Mouse (Mus musculus) MEL (cell line): ENCODE results near the gene Taf5.

Source experiments
- CHD1 ChIP-seq: IDR thresholded peaks from 2 replicates; pipeline ENCODE4 v1.6.1; 2012; ENCODE audit warnings: low read depth, mild to moderate bottlenecking, inconsistent platforms, low read length, improper control_type of control experiment
- CTCF ChIP-seq, 3 experiments: IDR thresholded peaks in 2 of 3; conservative IDR thresholded peaks in 1 of 3; 2 replicates each; pipeline ENCODE4 v1.5.1; 2011 to 2012; ENCODE audit warnings: low read length in 3 of 3, low read depth in 2 of 3, mild to moderate bottlenecking in 2 of 3, improper control_type of control experiment in 1 of 3, inconsistent platforms in 1 of 3, mixed read lengths in 1 of 3, moderate library complexity in 1 of 3; ENCODE audit not compliant: control insufficient read depth in 1 of 3, insufficient read depth in 1 of 3, poor library complexity in 1 of 3, severe bottlenecking in 1 of 3
- EP300 ChIP-seq, 2 experiments: IDR thresholded peaks; 2 replicates each; pipeline ENCODE4 v1.6.1; 2011; ENCODE audit warnings: improper control_type of control experiment in 2 of 2, low read length in 2 of 2, low read depth in 1 of 2, mild to moderate bottlenecking in 1 of 2
- GATA1 ChIP-seq: IDR thresholded peaks from 2 replicates; pipeline ENCODE4 v1.6.1; 2011; ENCODE audit warnings: low read depth, low read length, improper control_type of control experiment
- KAT2A ChIP-seq: conservative IDR thresholded peaks from 2 replicates; pipeline ENCODE4 v1.6.1; 2012; ENCODE audit warnings: low read depth, low read length, improper control_type of control experiment, inconsistent platforms
- SMC3 ChIP-seq: IDR thresholded peaks from 2 replicates; pipeline ENCODE4 v1.6.1; 2011; ENCODE audit warnings: low read depth, low read length, improper control_type of control experiment
- USF1 ChIP-seq: IDR thresholded peaks from 2 replicates; pipeline ENCODE4 v1.6.1; 2014; ENCODE audit warnings: low read depth, mild to moderate bottlenecking, inconsistent platforms, low read length, improper control_type of control experiment, moderate library complexity
- ZNF384 ChIP-seq: IDR thresholded peaks from 2 replicates; pipeline ENCODE4 v1.6.1; 2012; ENCODE audit warnings: low read depth, mild to moderate bottlenecking, inconsistent platforms, low read length, improper control_type of control experiment

DNA sequence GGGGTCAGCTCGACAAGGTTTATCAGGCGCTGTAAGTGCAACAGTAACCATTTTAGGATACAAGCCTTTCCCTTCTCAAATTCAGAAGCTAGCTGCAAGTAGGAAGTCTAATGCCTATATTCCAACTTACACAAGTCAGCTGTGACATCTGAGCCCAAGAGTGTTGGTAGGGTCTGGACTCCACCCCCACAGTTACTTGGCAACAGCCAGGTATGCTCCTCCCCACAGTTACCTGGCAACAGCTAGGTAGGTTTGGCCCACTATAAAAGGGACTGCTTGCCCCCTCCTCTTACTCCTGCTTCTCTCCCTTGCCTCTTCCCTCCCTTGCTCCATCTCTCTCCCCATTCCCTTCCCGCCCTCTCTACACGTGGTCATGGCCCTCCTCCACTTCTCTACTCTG is 18.5 kb upstream of the Taf5 start:
- TF ChIP-seq GATA1: no peak
- TF ChIP-seq ZNF384: no peak
- no peak for TF ChIP-seq USF1
- no peak for TF ChIP-seq EP300 (IDR thresholded peaks at IDR 0.05; ENCODE audit: low read depth in 1 of 2, low read length in 2 of 2)
- no peak for TF ChIP-seq CTCF (IDR thresholded peaks at IDR 0.05 in 2 of 3, conservative IDR thresholded peaks at IDR 0.05 in 1 of 3; ENCODE audit: control insufficient read depth in 1 of 3, insufficient read depth in 1 of 3, low read depth in 2 of 3, low read length in 3 of 3, poor library complexity in 1 of 3, severe bottlenecking in 1 of 3)
- no peak for TF ChIP-seq SMC3
- TF ChIP-seq CHD1: no peak
- TF ChIP-seq KAT2A: no peak
